Mouse (Mus musculus): ENCODE measurements around the gene Rcc1.

GRCm38 (mm10) chr4:132301486-132301885 lies 51.9 kb downstream of the Rcc1 start:
- TF ChIP-seq POLR2A (IDR thresholded peaks at IDR 0.05; ENCODE audit: extremely low read depth, insufficient read depth, low read length) (no peak), CTCF (IDR thresholded peaks at IDR 0.05; ENCODE audit: low read depth, low read length) (no peak)
